Mouse (Mus musculus) limb, embryonic 12.5 days (tissue): ENCODE data around the gene Dedd2. TPM values are rescaled to one million over a fixed set of nuclear protein-coding genes. Genes with fewer than 3 reads are reported as not detected.

Experiments
- ATAC-seq: fragments of 200-750 bp; cut with Nextera tagmentation; 2 replicates; pipeline ENCODE4 v1.8.0; 2017; ENCODE audit warnings: low read depth, moderate TSS enrichment; ENCODE audit not compliant: insufficient number of reproducible peaks, insufficient read depth, low FRiP score, low TSS enrichment
- H3K27ac ChIP-seq: fragments of 300-500 bp; sonication (generic); 2 replicates; pipeline ENCODE4 v1.5.1; 2016; ENCODE audit warnings: mild to moderate bottlenecking, moderate library complexity
- H3K27me3 ChIP-seq: fragments of 300-500 bp; sonication (generic); 2 replicates; pipeline ENCODE4 v1.6.1; 2016; ENCODE audit warnings: mild to moderate bottlenecking, moderate library complexity
- H3K36me3 ChIP-seq: fragments of 300-500 bp; sonication (generic); 2 replicates; pipeline ENCODE4 v1.6.1; 2016; ENCODE audit warnings: mild to moderate bottlenecking, moderate library complexity
- H3K4me1 ChIP-seq: fragments of 300-500 bp; sonication (generic); replicated peaks from 2 replicates; pipeline ENCODE4 v1.6.1; 2016
- H3K4me2 ChIP-seq: fragments of 300-500 bp; sonication (generic); 2 replicates; pipeline ENCODE4 v1.6.1; 2016; ENCODE audit warnings: mild to moderate bottlenecking, moderate library complexity
- H3K4me3 ChIP-seq: fragments of 300-500 bp; sonication (generic); replicated peaks from 2 replicates; pipeline ENCODE4 v1.5.1; 2016; ENCODE audit warnings: mild to moderate bottlenecking
- H3K9ac ChIP-seq: fragments of 300-500 bp; sonication (generic); replicated peaks from 2 replicates; pipeline ENCODE4 v1.6.1; 2016; ENCODE audit warnings: mild to moderate bottlenecking, moderate library complexity
- H3K9me3 ChIP-seq: fragments of 300-500 bp; sonication (generic); 2 replicates; pipeline ENCODE4 v1.6.1; 2016; ENCODE audit warnings: mild to moderate bottlenecking, moderate library complexity
- WGBS: fragments of 180-500 bp; shearing (Covaris S2); methylation state at CpG from one replicate; pipeline ENCODE4 v1.1.7; 2016; 5-methylcytosine and 5-hydroxymethylcytosine counted together
- polyA plus RNA-seq: library from polyadenylated mRNA; unstranded; fragments of >200 nt; fragmentation: Nextera tagmentation; extraction: Ambion mirVana; gene quantifications from 2 replicates; pipeline ENCODE4 v1.2.1, GENCODE M21; 2016

The Dedd2 gene
- polyA plus RNA-seq, 1 experiment from 2014 or later = 12.2 TPM

DNA sequence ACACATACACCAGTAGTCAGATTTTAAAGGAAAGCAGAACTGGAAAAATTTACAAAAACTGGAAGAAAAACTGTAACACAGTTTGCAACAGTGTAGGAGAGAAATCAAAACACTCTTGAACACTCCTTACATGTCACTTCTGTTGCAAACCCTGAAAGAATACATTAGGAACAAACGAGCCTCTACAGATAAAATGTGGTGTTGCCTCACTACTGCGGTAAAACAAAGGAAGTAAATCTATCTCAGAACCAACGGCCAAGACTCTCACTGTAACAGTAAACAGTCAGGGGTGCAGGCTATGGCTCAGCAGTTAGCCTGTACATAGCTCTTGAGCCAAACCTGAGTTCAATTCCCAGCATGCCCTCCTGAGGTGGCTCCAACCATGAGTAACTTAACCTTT is 7.3 kb downstream of the Dedd2 start:
- Histone ChIP-seq H3K36me3 (peaks cover 64% of the 10 kb centered on the region), H3K9me3 (no peaks in the 10 kb centered on the region), H3K27ac (no peak overlapping the region), H3K4me3 (no peak overlapping the region), H3K27me3 (no peaks in the 10 kb centered on the region), H3K9ac (no peak overlapping the region), H3K4me1 (peaks cover 3% of the 10 kb centered on the region), H3K4me2 (no peak overlapping the region)
- ATAC-seq = no peak
- WGBS = 78% methylated on average over 3 of the region's 3 CpGs

DNA sequence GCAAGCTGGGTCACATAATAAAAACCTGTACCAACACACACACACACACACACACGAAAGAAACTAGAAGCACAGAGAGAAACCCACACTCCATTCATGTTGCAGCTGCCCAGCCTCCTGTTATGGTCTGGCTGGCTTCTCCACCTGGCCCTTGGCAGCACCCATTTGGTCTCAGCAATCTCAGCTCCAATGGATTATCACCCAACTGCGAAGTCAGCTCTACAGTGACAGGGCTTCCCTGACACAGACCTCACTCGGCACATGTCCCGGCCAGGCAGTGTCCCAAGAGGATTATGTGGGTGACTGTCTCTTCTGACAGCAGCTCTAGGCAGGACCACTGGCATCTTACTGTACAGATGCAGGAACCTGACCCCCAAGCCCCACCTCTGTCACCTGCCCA is 9.9 kb downstream of the Dedd2 start:
- no peak overlapping the region for H3K27ac ChIP-seq
- no peak overlapping the region for H3K4me3 ChIP-seq
- no peak overlapping the region for H3K4me2 ChIP-seq
- no peaks in the 10 kb centered on the region for H3K4me1 ChIP-seq
- no peak overlapping the region for H3K9ac ChIP-seq
- peaks cover 72% of the 10 kb centered on the region for H3K36me3 ChIP-seq
- no peaks in the 10 kb centered on the region for H3K27me3 ChIP-seq
- H3K9me3 ChIP-seq = no peaks in the 10 kb centered on the region
- 81% methylated on average over 4 of the region's 4 CpGs for WGBS
- no peak for ATAC-seq

DNA sequence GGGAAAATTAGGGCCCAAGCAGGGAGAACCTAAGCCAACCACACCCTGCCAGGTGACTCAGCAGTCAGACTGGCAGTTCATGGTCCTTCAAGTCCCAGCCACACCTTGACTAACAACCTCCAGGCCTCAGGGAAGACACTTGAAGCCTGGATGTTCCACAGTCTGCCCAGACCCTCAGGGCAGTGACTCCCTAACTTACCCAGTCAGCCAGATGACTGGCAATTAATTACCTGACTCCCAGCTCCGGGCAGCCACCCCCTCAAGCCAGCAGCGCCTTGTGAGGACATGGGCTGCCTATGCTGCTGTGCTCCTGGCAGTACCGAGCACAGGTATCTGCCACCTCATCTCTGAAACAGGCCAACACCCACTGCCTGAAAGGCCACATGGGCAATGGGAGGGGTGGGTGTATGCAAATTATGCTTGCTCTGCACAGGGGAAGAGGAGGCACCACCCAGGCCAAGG is 11.2 kb downstream of the Dedd2 start:
- H3K4me3 ChIP-seq = no peak overlapping the region
- no peak overlapping the region for H3K27ac ChIP-seq
- WGBS = 72% methylated on average over 3 of the region's 3 CpGs
- H3K9me3 ChIP-seq = no peaks in the 10 kb centered on the region
- peaks cover 71% of the 10 kb centered on the region for H3K36me3 ChIP-seq
- H3K27me3 ChIP-seq = no peaks in the 10 kb centered on the region
- no peak for ATAC-seq
- H3K9ac ChIP-seq = 0 out of 2 replicates have a peak overlapping the region, but pooled peaks have one; percentile 18
- H3K4me2 ChIP-seq = no peak overlapping the region
- H3K4me1 ChIP-seq = no peaks in the 10 kb centered on the region

DNA sequence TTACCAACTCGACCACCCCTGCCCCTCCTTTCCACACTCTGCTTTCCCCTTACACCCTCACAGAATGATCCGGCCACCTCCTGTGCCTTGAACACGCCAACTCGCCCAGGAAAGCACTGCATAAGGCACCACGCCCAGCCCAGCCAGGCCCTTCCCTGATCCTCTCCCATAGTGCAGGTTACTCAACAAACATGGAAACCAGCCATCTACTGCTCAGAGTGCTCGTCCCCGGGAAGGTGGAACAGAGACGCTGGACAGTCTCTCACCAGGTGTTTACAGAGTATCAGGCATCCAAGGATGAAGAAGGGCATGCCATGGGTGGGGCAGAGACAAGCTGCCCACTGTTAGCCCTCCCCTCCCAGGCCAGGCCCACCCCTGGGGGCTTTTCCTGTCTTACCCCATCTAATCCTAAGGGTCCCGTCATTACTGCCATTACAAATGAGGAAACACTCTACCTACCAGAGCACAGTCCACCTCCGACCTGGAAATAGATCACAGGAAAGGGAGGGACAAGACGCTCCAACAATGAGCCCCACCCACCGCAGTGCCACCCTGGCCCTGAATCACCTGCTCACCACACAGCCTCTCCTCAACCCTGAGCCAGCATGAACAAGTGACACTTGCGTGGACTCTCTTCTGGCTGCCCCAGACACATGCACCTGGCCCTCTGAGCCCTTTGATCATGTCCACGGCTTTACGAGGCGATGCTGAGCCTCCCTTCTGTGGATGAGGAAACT is 14.2 kb downstream of the Dedd2 start:
- Histone ChIP-seq H3K36me3 (peaks cover 82% of the 10 kb centered on the region), H3K9me3 (no peaks in the 10 kb centered on the region), H3K4me1 (no peaks in the 10 kb centered on the region), H3K4me3 (no peak overlapping the region), H3K9ac (no peak overlapping the region), H3K27ac (no peak overlapping the region), H3K4me2 (no peak overlapping the region), H3K27me3 (no peaks in the 10 kb centered on the region)
- no peak for ATAC-seq
- 81% methylated on average over 16 of the region's 16 CpGs for WGBS

DNA sequence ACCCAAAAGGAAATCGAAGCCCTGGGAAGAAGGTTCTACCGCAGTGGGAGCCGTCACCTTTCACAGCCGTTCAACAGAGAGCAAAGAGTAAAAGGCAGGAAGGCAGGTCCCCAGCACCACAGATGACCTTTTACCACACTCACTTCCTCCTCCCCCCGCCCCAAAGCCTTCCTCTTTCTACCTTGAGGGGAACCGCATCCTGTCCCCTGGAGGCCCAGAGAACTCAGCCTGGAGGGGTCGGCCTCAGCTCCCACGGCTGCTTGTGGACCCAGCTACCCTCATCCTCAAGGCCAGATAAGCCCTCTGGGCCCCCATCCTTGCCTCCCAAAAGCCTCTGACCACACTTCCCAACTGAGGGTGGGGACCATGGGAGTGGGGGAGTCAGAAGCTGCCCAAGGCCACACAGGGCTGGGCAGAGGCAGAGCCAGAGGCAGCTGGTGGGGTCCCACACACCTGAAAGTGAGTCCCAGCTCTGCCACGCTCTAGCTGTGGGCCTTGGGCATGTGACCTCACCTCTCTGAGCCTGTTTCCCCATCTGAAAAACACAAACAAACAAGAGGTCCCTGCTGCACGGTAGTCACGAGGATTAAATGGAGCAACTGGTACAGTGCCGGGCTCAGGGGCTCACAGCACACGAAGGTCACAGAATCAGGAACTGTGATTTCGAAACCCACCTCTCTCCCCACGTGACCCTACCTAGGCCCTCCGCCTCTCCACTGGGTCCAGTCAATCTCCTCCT is 14.9 kb downstream of the Dedd2 start:
- WGBS = 85% methylated on average over 16 of the region's 16 CpGs
- ATAC-seq = no peak
- Histone ChIP-seq H3K4me1 (no peaks in the 10 kb centered on the region), H3K27me3 (no peaks in the 10 kb centered on the region), H3K9me3 (no peaks in the 10 kb centered on the region), H3K36me3 (peaks cover 79% of the 10 kb centered on the region), H3K27ac (no peak overlapping the region), H3K4me2 (no peak overlapping the region), H3K9ac (0 out of 2 replicates have a peak overlapping the region, but pooled peaks have one; percentile 32), H3K4me3 (no peak overlapping the region)

DNA sequence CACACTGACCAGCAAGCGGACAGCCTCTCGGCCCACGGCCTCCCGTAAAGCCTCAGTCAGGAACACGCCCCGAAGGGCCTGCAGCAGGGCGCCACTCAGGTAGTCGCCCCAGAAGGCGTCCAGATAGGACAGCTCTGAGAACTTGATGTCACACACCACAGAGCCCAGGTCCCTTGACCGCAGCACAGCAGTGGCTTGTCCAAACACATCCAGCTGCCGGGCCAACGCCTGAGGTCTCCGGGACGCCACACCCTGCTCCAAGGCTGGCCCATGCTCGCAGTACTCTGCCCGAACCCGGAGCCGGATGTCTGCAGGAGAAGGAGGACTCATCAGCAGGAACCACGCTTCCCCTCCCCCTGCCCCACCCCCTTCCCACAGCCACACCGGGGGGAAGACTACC is 16.8 kb downstream of the Dedd2 start:
- ATAC-seq = no peak
- H3K9ac ChIP-seq = no peak overlapping the region
- no peaks in the 10 kb centered on the region for H3K9me3 ChIP-seq
- 84% methylated on average over 20 of the region's 20 CpGs for WGBS
- H3K36me3 ChIP-seq = peaks cover 60% of the 10 kb centered on the region
- H3K4me1 ChIP-seq = no peaks in the 10 kb centered on the region
- no peak overlapping the region for H3K4me2 ChIP-seq
- H3K4me3 ChIP-seq = no peak overlapping the region
- H3K27ac ChIP-seq = no peak overlapping the region
- H3K27me3 ChIP-seq = no peaks in the 10 kb centered on the region

DNA sequence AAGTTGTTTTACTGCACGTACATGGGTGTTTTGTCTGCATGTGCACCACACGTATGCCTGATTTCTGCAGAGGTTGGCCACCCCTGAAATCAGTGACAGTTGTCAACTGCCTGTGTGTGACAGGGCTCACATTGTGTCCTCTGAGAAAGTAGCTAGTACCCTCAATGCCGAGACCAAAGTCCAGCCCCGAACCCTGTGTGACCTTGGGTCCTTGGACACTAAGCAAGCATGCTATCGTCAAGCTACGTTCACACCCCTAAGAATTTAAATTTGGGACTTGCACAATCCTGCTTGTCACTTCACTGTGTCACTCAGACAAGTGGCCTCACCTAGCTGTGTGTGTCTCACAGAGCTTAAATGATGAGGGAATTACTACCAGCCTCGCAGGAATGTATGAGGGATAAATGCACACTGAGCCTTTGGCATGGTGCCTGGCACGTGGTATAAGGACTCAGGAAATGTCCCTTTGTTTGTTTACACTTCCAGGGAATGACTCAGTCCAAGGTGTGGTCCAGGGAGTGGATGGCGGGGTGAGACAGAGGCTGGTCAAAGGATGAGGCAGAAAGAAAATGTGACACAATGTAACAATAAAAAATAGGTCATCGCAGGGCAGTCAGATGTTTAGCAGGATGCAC is 22.9 kb downstream of the Dedd2 start:
- H3K27ac ChIP-seq = no peak overlapping the region
- no peaks in the 10 kb centered on the region for H3K27me3 ChIP-seq
- H3K9ac ChIP-seq = no peak overlapping the region
- H3K36me3 ChIP-seq = peaks cover 12% of the 10 kb centered on the region; the same call in 1 of the 2 replicates
- H3K4me1 ChIP-seq = no peaks in the 10 kb centered on the region
- no peak overlapping the region for H3K4me3 ChIP-seq
- 76% methylated on average over 10 of the region's 10 CpGs for WGBS
- no peak for ATAC-seq
- H3K4me2 ChIP-seq = no peak overlapping the region
- no peaks in the 10 kb centered on the region for H3K9me3 ChIP-seq

DNA sequence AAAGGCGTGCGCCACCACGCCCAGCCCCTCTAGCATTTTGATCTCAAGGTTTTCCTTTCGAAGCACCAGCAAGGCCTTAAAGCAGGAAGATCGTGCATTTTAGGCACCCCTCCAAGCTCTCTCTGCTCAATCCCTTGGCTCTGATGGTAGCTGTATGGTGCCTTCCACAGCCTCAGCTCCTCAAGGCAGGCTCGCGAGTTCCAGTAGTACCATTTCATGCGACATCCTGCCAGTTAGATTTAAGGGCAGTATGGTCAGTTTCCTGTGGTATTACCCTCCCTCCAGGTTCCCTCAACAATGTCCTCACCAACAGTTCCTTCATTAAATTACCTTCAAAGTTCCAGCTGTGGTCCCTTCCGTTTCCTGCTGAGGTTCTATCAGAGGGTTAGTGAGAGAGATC is 24.3 kb downstream of the Dedd2 start:
- 81% methylated on average over 9 of the region's 9 CpGs for WGBS
- Histone ChIP-seq H3K4me1 (no peaks in the 10 kb centered on the region), H3K36me3 (peaks cover 2% of the 10 kb centered on the region; the same call in 1 of the 2 replicates), H3K9ac (no peak overlapping the region), H3K9me3 (no peaks in the 10 kb centered on the region), H3K27me3 (no peaks in the 10 kb centered on the region), H3K4me2 (no peak overlapping the region), H3K4me3 (no peak overlapping the region), H3K27ac (no peak overlapping the region)
- no peak for ATAC-seq

DNA sequence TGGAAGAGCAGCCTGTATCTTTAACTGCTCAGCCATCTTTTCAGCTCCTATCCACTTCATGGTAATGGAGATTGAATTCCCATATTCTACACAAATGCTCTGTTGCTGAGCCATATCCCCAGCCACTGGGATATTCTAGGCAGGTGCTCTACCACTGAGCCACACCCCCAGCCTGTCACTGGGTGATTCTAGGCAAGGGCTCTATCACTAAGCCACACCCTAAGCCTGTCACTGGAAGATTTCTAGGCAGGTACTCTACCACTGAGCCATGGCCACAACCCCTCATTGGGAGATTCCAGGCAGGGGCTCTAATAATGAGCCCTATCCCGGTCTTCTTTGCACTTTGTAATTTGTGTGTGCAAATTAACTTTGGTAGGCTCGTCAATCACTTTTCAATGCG is 25.3 kb downstream of the Dedd2 start:
- Histone ChIP-seq H3K4me1 (no peaks in the 10 kb centered on the region), H3K36me3 (no peaks in the 10 kb centered on the region), H3K9ac (no peak overlapping the region), H3K4me3 (no peak overlapping the region), H3K9me3 (no peaks in the 10 kb centered on the region), H3K4me2 (no peak overlapping the region), H3K27me3 (no peaks in the 10 kb centered on the region), H3K27ac (no peak overlapping the region)
- no peak for ATAC-seq
- WGBS = 73% methylated on average over 3 of the region's 3 CpGs

DNA sequence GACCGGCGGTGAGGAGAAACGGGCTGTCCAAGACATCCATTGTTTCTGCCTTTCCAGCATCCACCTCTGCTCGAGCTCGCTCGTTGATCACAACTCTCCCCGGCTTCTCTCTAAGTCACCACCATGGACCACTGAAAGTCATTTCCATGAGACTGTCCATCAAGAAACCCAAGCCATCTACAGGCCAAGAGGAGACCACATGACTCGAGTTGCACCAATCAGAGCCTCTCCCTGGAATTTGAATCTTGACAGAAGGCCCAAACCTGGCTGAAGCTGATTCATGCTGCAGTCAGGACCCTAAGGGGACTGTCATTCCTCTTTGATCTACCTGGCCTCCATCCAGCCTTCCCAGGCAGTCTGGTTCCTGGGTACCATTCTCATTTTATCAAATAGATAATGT is 28.3 kb downstream of the Dedd2 start:
- WGBS = 77% methylated on average over 8 of the region's 8 CpGs
- no peak overlapping the region for H3K4me3 ChIP-seq
- H3K9ac ChIP-seq = no peak overlapping the region
- no peaks in the 10 kb centered on the region for H3K9me3 ChIP-seq
- no peaks in the 10 kb centered on the region for H3K27me3 ChIP-seq
- ATAC-seq = no peak
- no peak overlapping the region for H3K27ac ChIP-seq
- 0 out of 2 replicates have a peak, but pooled peaks cover 2% of the 10 kb centered on the region for H3K4me1 ChIP-seq
- no peak overlapping the region for H3K4me2 ChIP-seq
- H3K36me3 ChIP-seq = no peaks in the 10 kb centered on the region

DNA sequence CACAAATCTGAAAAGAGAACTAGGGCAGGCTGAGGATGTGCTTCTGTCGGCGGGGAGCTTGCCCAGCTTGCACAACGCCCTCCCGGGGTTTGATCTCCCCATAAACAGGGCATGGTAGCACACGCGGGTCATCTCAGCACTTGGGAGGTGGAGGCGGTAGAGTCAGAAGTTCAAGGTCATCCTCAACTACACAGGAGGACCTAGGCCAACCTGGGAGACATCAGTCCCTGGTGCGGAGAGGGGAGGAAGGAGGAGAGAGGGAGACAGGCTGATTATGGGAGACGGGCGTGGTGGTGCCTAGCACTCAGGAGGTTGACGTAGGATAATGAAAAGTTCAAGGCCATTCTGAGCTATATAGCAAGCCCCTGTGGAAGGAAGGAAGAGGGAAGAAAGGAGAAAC is 29.6 kb downstream of the Dedd2 start:
- Histone ChIP-seq H3K4me2 (no peak overlapping the region), H3K4me1 (0 out of 2 replicates have a peak, but pooled peaks cover 2% of the 10 kb centered on the region), H3K4me3 (no peak overlapping the region), H3K27me3 (peaks cover 8% of the 10 kb centered on the region; the same call in 1 of the 2 replicates), H3K27ac (no peak overlapping the region), H3K36me3 (no peaks in the 10 kb centered on the region), H3K9ac (no peak overlapping the region), H3K9me3 (no peaks in the 10 kb centered on the region)
- WGBS = 85% methylated on average over 11 of the region's 11 CpGs
- no peak for ATAC-seq
